42 mouse cellular contexts compared by ENCODE assay signal in genomic region chr4:98786281-98786680, GRCm38 (mm10). TPM values are rescaled to one million over a fixed set of nuclear protein-coding genes. Genes with fewer than 3 reads are reported as not detected.
"Had no signal": no experiment of that assay in that cellular context is flagged by ENCODE, and none has a peak within 500 bp of the region (broad histone marks: within the 10 kb centered on the region; RNA-seq: fewer than 3 reads in every experiment).

No protein-coding gene starts in this region.

- H3K9ac ChIP-seq: heart, embryonic 12.5 days; hindbrain, embryonic 13.5 days; hindbrain, embryonic 15.5 days; kidney, embryonic 15.5 days; limb, embryonic 13.5 days; limb, embryonic 15.5 days; liver, embryonic 12.5 days; liver, embryonic 14.5 days had no signal

- H3K4me1 ChIP-seq: liver, embryonic 12.5 days had no signal

- H3K27me3 ChIP-seq: hindbrain, embryonic 15.5 days; kidney, embryonic 15.5 days; limb, embryonic 13.5 days; limb, embryonic 15.5 days had no signal

- H3K27ac ChIP-seq: gastrocnemius, adult 2 months; heart, adult 2 months; hindbrain, embryonic 13.5 days; hindbrain, embryonic 15.5 days; hindbrain, postnatal 0 days; kidney, embryonic 15.5 days; kidney, postnatal 0 days; limb, embryonic 13.5 days; limb, embryonic 15.5 days; liver, embryonic 12.5 days; liver, embryonic 14.5 days had no signal

- DNase-seq: gastrocnemius, adult 2 months; gastrocnemius, postnatal 10 days; gastrocnemius, postnatal 25 days; heart, adult 11 months; heart, adult 2 months; heart, postnatal 10 days; kidney, adult 11 months; kidney, adult 2 months; kidney, adult 9 months; kidney, postnatal 14 days; kidney, postnatal 36 days; layer of hippocampus, adult 9-11 months; layer of hippocampus, postnatal 36 days had no signal

- H3K9me3 ChIP-seq: heart, embryonic 12.5 days; hindbrain, embryonic 13.5 days; hindbrain, embryonic 15.5 days; kidney, embryonic 15.5 days; limb, embryonic 13.5 days; limb, embryonic 15.5 days; liver, embryonic 12.5 days had no signal

- H3K36me3 ChIP-seq: heart, embryonic 12.5 days; hindbrain, embryonic 13.5 days; hindbrain, embryonic 15.5 days; limb, embryonic 15.5 days; liver, embryonic 12.5 days had no signal

- H3K4me3 ChIP-seq: gastrocnemius, adult 2 months; heart, adult 2 months; heart, embryonic 12.5 days; hindbrain, embryonic 13.5 days; hindbrain, embryonic 15.5 days; kidney, embryonic 15.5 days; limb, embryonic 13.5 days; limb, embryonic 15.5 days; liver, embryonic 12.5 days had no signal

RNA-seq across cellular contexts. Expression of gene Kank4, which starts 31.1 kb away (rescaled TPM):
- total RNA-seq: hematopoietic stem cell, adult 5-6 weeks; liver, adult 2 months had no signal

RNA-seq across cellular contexts. Expression of gene I0C0044D17Rik, which starts 37.4 kb away (rescaled TPM):
- total RNA-seq: gastrocnemius, adult 2 months; gastrocnemius, postnatal 10 days; gastrocnemius, postnatal 25 days; heart, adult 2 months; heart, postnatal 10 days; heart, postnatal 25 days; hematopoietic stem cell, adult 5-6 weeks; hindbrain, postnatal 0 days; layer of hippocampus, adult 18-20 months; layer of hippocampus, adult 8-10 months; layer of hippocampus, postnatal 14 days; layer of hippocampus, postnatal 36 days; left cerebral cortex, adult 18-20 months; left cerebral cortex, adult 8-10 months; left cerebral cortex, postnatal 14 days; left cerebral cortex, postnatal 36 days; liver, adult 2 months had no signal
- polyA plus RNA-seq: heart, adult 2 months; heart, embryonic 12.5 days; heart, embryonic 14.5 days; heart, embryonic 16.5 days; hindbrain, embryonic 11.5 days; hindbrain, embryonic 13.5 days; hindbrain, embryonic 15.5 days; hindbrain, postnatal 0 days; intestine, embryonic 14.5 days; intestine, embryonic 16.5 days; kidney, adult 2 months; kidney, embryonic 15.5 days; kidney, postnatal 0 days; large intestine, adult 2 months; limb, embryonic 11.5 days; limb, embryonic 13.5 days; limb, embryonic 15.5 days; liver, adult 2 months; liver, embryonic 12.5 days; liver, embryonic 14.5 days; liver, embryonic 16.5 days had no signal

RNA-seq across cellular contexts. Expression of gene L1td1, which starts 59.7 kb away (rescaled TPM):
- total RNA-seq: gastrocnemius, adult 2 months; gastrocnemius, postnatal 10 days; gastrocnemius, postnatal 25 days; heart, postnatal 10 days; heart, postnatal 25 days; hematopoietic stem cell, adult 5-6 weeks; layer of hippocampus, adult 18-20 months; layer of hippocampus, adult 8-10 months; layer of hippocampus, postnatal 36 days; left cerebral cortex, postnatal 36 days; liver, adult 2 months had no signal
- polyA plus RNA-seq: gonadal fat pad, adult 2 months; heart, adult 2 months; heart, embryonic 14.5 days; heart, embryonic 16.5 days; kidney, adult 2 months; large intestine, adult 2 months; liver, adult 2 months; liver, embryonic 12.5 days; liver, embryonic 14.5 days; liver, embryonic 16.5 days had no signal
